Mouse (Mus musculus): ENCODE results near the gene Atxn7l1.
A peak's percentile ranks its signal among the peaks of the same experiment; 100 is the strongest.

Atxn7l1 gene

GRCm38 (mm10) chr12:33183138-33183627 lies 35.7 kb downstream of the Atxn7l1 start:
- DNase-seq: no peak

GRCm38 (mm10) chr12:33184137-33184536 lies 36.6 kb downstream of the Atxn7l1 start:
- no peak for DNase-seq

- DNase-seq: no peak
These were observed 37.6 kb downstream of the Atxn7l1 start for GRCm38 (mm10) chr12:33185046-33185445.

GRCm38 (mm10) chr12:33186331-33186730 lies 38.8 kb downstream of the Atxn7l1 start:
- DNase-seq: no peak

GRCm38 (mm10) chr12:33190133-33190532 lies 42.6 kb downstream of the Atxn7l1 start:
- no peak for DNase-seq

- DNase-seq: no peak
These were observed 43.1 kb downstream of the Atxn7l1 start for GRCm38 (mm10) chr12:33190633-33191032.

- peak; percentile 18 for DNase-seq
These were observed 46.0 kb downstream of the Atxn7l1 start for GRCm38 (mm10) chr12:33193408-33193901.

- DNase-seq: no peak
These were observed 47.7 kb downstream of the Atxn7l1 start for GRCm38 (mm10) chr12:33195175-33195574.

GRCm38 (mm10) chr12:33197287-33197686 lies 49.8 kb downstream of the Atxn7l1 start:
- DNase-seq: no peak

GRCm38 (mm10) chr12:33197746-33198145 lies 50.3 kb downstream of the Atxn7l1 start:
- no peak for DNase-seq

- DNase-seq: no peak
These were observed 53.6 kb downstream of the Atxn7l1 start for GRCm38 (mm10) chr12:33201068-33201467.

GRCm38 (mm10) chr12:33201491-33202210 lies 54.2 kb downstream of the Atxn7l1 start:
- no peak for DNase-seq

- peak; percentile 71 for DNase-seq
These were observed 57.8 kb downstream of the Atxn7l1 start for GRCm38 (mm10) chr12:33205255-33205654.

GRCm38 (mm10) chr12:33206300-33206699 lies 58.8 kb downstream of the Atxn7l1 start:
- DNase-seq: peak; percentile 41

GRCm38 (mm10) chr12:33210856-33211255 lies 63.4 kb downstream of the Atxn7l1 start:
- no peak for DNase-seq

- DNase-seq: no peak
These were observed 70.8 kb downstream of the Atxn7l1 start for GRCm38 (mm10) chr12:33218215-33218859.

- no peak for DNase-seq
These were observed 71.9 kb downstream of the Atxn7l1 start for GRCm38 (mm10) chr12:33219436-33219835.

GRCm38 (mm10) chr12:33220081-33220480 lies 72.6 kb downstream of the Atxn7l1 start:
- DNase-seq: no peak

GRCm38 (mm10) chr12:33220509-33221051 lies 73.1 kb downstream of the Atxn7l1 start:
- DNase-seq: no peak

- no peak for DNase-seq
These were observed 74.7 kb downstream of the Atxn7l1 start for GRCm38 (mm10) chr12:33222187-33222586.

GRCm38 (mm10) chr12:33225117-33225541 lies 77.6 kb downstream of the Atxn7l1 start:
- no peak for DNase-seq

GRCm38 (mm10) chr12:33225978-33226377 lies 78.5 kb downstream of the Atxn7l1 start:
- DNase-seq: no peak

- no peak for DNase-seq
These were observed 79.1 kb downstream of the Atxn7l1 start for GRCm38 (mm10) chr12:33226596-33226995.

- no peak for DNase-seq
These were observed 87.8 kb downstream of the Atxn7l1 start for GRCm38 (mm10) chr12:33235314-33235713.

Measured in kidney, adult 9 months (tissue).